Mouse (Mus musculus) liver, embryonic 14.5 days (tissue): ENCODE measurements around the gene Tec. TPM values are rescaled to one million over a fixed set of nuclear protein-coding genes. Genes with fewer than 3 reads are reported as not detected.

ENCODE experiments used
- ATAC-seq: fragments of 200-750 bp; cut with Nextera tagmentation; 2 replicates; pipeline ENCODE4 v1.8.0; 2017; ENCODE audit warnings: moderate number of reproducible peaks, mild to moderate bottlenecking, moderate library complexity; ENCODE audit not compliant: insufficient read depth
- DNase-seq, 3 experiments: peaks; one replicate each; pipeline ENCODE4 v3.0.0-alpha.2; 2012 to 2013; ENCODE audit warnings: low read depth in 3 of 3, low spot score in 3 of 3
- H3K27ac ChIP-seq: fragments of 300-500 bp; sonication (generic); 2 replicates; pipeline ENCODE4 v1.5.1; 2014; ENCODE audit warnings: moderate library complexity, mild to moderate bottlenecking, control low read depth, inconsistent platforms
- H3K27me3 ChIP-seq: fragments of 300-500 bp; sonication (generic); 2 replicates; pipeline ENCODE4 v1.6.1; 2014; ENCODE audit warnings: mild to moderate bottlenecking, low read length, moderate library complexity; ENCODE audit not compliant: control insufficient read depth, insufficient read depth
- H3K36me3 ChIP-seq: fragments of 300-500 bp; sonication (generic); replicated peaks from 2 replicates; pipeline ENCODE4 v1.6.1; 2014; ENCODE audit warnings: low read depth; ENCODE audit not compliant: control insufficient read depth, insufficient read depth
- H3K4me1 ChIP-seq, 2 experiments: fragments of 200-500 bp in 1 of 2; fragments of 300-500 bp in 1 of 2; sonication (generic) in 1 of 2; replicated peaks; 2 replicates each; pipeline ENCODE4 v1.6.1; 2012 to 2014; ENCODE audit warnings: antibody characterized with exemption in 1 of 2, inconsistent platforms in 1 of 2, low read length in 1 of 2; ENCODE audit not compliant: control insufficient read depth in 2 of 2, insufficient read depth in 2 of 2
- H3K4me2 ChIP-seq: fragments of 300-500 bp; sonication (generic); 2 replicates; pipeline ENCODE4 v1.6.1; 2014; ENCODE audit warnings: low read depth, mild to moderate bottlenecking, control low read depth, moderate library complexity
- H3K4me3 ChIP-seq, 2 experiments: fragments of 200-500 bp in 1 of 2; fragments of 300-500 bp in 1 of 2; sonication (generic) in 1 of 2; 2 replicates each; pipeline ENCODE4 v1.5.1; 2012 to 2014; ENCODE audit warnings: low read depth in 2 of 2, low read length in 2 of 2, mild to moderate bottlenecking in 2 of 2, control low read depth in 1 of 2, inconsistent platforms in 1 of 2, moderate library complexity in 1 of 2; ENCODE audit not compliant: insufficient read depth in 1 of 2
- H3K9ac ChIP-seq: fragments of 300-500 bp; sonication (generic); replicated peaks from 2 replicates; pipeline ENCODE4 v1.6.1; 2014; ENCODE audit warnings: mild to moderate bottlenecking, control low read depth, moderate library complexity
- H3K9me3 ChIP-seq: fragments of 300-500 bp; sonication (generic); 2 replicates; pipeline ENCODE4 v1.6.1; 2016; ENCODE audit warnings: low read length, mixed read lengths; ENCODE audit not compliant: control insufficient read depth
- CTCF ChIP-seq: IDR thresholded peaks from 2 replicates; pipeline ENCODE4 v1.5.1; 2016; ENCODE audit warnings: antibody characterized with exemption, low read depth, control low read depth
- EP300 ChIP-seq: IDR thresholded peaks from 2 replicates; pipeline ENCODE4 v1.6.1; 2016; ENCODE audit warnings: antibody characterized with exemption, low read depth
- WGBS: fragments of 180-500 bp; shearing (Covaris S2); extraction: QIAGEN DNeasy Blood & Tissue Kit; methylation state at CpG from one replicate; pipeline ENCODE4 v1.1.7; 2014; ENCODE audit not compliant: insufficient replicate concordance; 5-methylcytosine and 5-hydroxymethylcytosine counted together
- polyA plus RNA-seq, 2 experiments: library from polyadenylated mRNA; depleted of rRNA in 1 of 2; stranded (reverse) in 1 of 2; unstranded in 1 of 2; fragments of >200 nt; fragmentation: Nextera tagmentation in 1 of 2; extraction: Ambion mirVana in 1 of 2; gene quantifications; 2 replicates each; pipeline versions ENCODE4 v1.2.1 to v1.2.3; 2012 to 2014

Gene Tec
- polyA plus RNA-seq, 2 experiments: 1.9 to 3.3 TPM

GRCm38 (mm10) chr5:72752585-72752984, 115.7 kb downstream of the Tec start, which contains the start of gene Txk:
TSS of gene Txk (minus strand) at chr5:72752777.
- TF ChIP-seq EP300 (no peak), CTCF (no peak)
- Histone ChIP-seq H3K36me3 (no peaks in the 10 kb centered on the region), H3K4me2 (no peak within 1 kb of the TSS), H3K9me3 (no peaks in the 10 kb centered on the region), H3K4me1 (peaks cover 0 to 3% of the 10 kb centered on the region in 2 experiments; a peak in 1 of 4 replicates), H3K27me3 (no peaks in the 10 kb centered on the region), H3K27ac (no peak within 1 kb of the TSS), H3K4me3 (no peak within 1 kb of the TSS), H3K9ac (no peak within 1 kb of the TSS)
- no peak for ATAC-seq
- 58% methylated on average over 5 of the region's 5 CpGs for WGBS
- no peak for DNase-seq

DNA sequence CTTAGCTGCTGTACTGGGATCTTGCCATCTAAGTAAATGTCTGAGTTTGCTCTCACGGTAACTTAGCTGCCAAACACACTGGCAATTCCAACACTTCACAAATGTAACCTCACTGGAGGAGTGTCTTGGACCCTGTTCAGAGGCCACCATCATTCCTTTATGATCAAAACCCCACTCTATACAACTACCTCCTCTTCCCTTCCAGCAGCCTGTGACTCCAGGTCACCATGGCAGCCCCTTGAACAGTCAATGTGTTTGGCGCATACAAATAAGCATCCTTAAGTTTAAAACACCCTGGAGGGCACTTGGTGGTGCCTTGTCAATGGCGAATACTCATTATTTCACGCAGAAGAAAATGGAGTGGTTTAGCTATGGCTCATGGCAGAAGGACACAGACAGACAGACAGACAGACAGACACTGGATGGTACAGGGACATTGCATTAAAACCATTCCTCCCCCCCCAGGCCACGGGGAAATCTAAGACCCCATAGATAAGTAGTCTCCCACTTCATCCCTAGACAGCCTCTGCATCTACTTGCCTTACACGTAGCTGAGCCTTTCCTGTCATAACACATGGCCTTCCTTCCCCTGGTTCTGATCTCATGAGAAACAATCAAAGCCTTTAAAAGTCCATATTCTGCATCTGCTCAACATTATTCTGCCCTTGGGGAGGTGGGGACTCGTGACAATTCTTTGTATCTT, 117.1 kb downstream of the Tec start:
- Histone ChIP-seq H3K4me3 (no peak overlapping the region), H3K27ac (no peak overlapping the region), H3K4me1 (peaks cover 0 to 3% of the 10 kb centered on the region in 2 experiments; a peak in 1 of 4 replicates), H3K36me3 (no peaks in the 10 kb centered on the region), H3K27me3 (no peaks in the 10 kb centered on the region), H3K4me2 (no peak overlapping the region), H3K9ac (no peak overlapping the region), H3K9me3 (no peaks in the 10 kb centered on the region)
- no peak for TF ChIP-seq CTCF
- TF ChIP-seq EP300: no peak
- DNase-seq (no peak), ATAC-seq (no peak)
- WGBS: 62% methylated on average over 7 of the region's 7 CpGs

DNA sequence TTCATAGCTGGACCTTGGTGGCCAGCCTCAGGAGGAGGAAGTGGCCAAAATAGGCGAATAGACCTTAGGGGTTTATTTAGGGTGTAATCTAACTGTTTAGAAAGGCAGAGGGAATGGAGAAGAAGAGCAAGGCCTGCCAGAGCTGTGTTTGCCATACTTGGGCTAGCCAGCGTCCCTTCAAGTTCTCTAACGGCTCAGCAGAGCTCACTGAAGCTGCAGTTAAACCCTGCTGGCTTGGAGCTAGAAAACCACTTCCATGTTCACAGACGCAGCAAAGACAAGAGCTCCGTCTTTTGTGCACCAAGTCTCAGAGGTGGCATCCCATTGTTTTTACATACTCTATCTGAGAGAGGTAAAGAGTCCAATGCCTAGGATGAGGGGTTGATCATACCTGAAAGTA, 118.1 kb downstream of the Tec start:
- ATAC-seq: no peak
- 56% methylated on average over 5 of the region's 5 CpGs for WGBS

GRCm38 (mm10) chr5:72748659-72749265, 119.5 kb downstream of the Tec start:
- Histone ChIP-seq H3K27me3 (no peaks in the 10 kb centered on the region), H3K9ac (no peak overlapping the region), H3K4me1 (peaks cover 0 to 3% of the 10 kb centered on the region in 2 experiments; a peak in 1 of 4 replicates), H3K9me3 (no peaks in the 10 kb centered on the region), H3K36me3 (no peaks in the 10 kb centered on the region), H3K27ac (no peak overlapping the region), H3K4me3 (no peak overlapping the region), H3K4me2 (no peak overlapping the region)
- WGBS: 43% methylated on average over 7 of the region's 7 CpGs
- DNase-seq: no peak
- TF ChIP-seq EP300 (no peak), CTCF (no peak)
- ATAC-seq: no peak

More for the DNA sequence above, 118.1 kb downstream of the Tec start:
- no peak overlapping the region for H3K4me2 ChIP-seq
- peaks cover 0 to 3% of the 10 kb centered on the region in 2 experiments; a peak in 1 of 4 replicates for H3K4me1 ChIP-seq
- H3K27me3 ChIP-seq: no peaks in the 10 kb centered on the region
- no peak for DNase-seq
- no peaks in the 10 kb centered on the region for H3K9me3 ChIP-seq
- no peak for TF ChIP-seq CTCF
- TF ChIP-seq EP300: no peak
- no peak overlapping the region for H3K27ac ChIP-seq
- H3K36me3 ChIP-seq: no peaks in the 10 kb centered on the region
- no peak overlapping the region for H3K4me3 ChIP-seq
- H3K9ac ChIP-seq: no peak overlapping the region

DNA sequence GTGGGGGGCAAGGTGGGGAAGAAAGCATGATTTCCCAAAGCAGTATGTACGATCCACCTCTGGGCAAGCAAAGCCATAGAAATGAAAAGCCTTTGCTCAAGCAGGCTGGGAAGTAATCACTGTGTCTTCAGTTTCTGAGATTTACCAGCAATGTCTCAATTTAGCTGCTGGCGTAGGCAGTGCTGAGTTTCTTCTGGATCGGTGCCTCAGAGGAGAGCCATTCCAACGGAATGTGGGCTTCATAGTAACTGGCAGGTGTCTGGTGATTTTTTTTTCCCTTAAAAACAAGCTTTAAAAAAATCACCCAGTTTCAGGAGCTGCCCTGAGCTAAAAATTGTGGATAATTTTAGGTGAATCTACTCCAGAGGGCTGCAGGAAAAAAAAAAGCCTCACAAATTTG, 120.9 kb downstream of the Tec start:
- ATAC-seq: no peak
- no peaks in the 10 kb centered on the region for H3K27me3 ChIP-seq
- no peak for DNase-seq
- TF ChIP-seq EP300 (no peak), CTCF (no peak)
- H3K9me3 ChIP-seq: no peaks in the 10 kb centered on the region
- H3K4me1 ChIP-seq: peaks cover 0 to 3% of the 10 kb centered on the region in 2 experiments; a peak in 1 of 4 replicates
- H3K9ac ChIP-seq: no peak overlapping the region
- no peak overlapping the region for H3K4me3 ChIP-seq
- H3K27ac ChIP-seq: no peak overlapping the region
- WGBS: 77% methylated on average over 4 of the region's 4 CpGs
- H3K4me2 ChIP-seq: no peak overlapping the region
- H3K36me3 ChIP-seq: no peaks in the 10 kb centered on the region
